Mouse (Mus musculus): ENCODE data around the gene Tpd52l2.

The Tpd52l2 gene

GRCm38 (mm10) chr2:181541761-181542380 lies 44.9 kb downstream of the Tpd52l2 start:
- DNase-seq, result no peak

- DNase-seq, result no peak
Measured at GRCm38 (mm10) chr2:181546142-181546541, 49.2 kb downstream of the Tpd52l2 start.

- no peak for DNase-seq
Measured at GRCm38 (mm10) chr2:181548227-181548626, 51.3 kb downstream of the Tpd52l2 start.

GRCm38 (mm10) chr2:181548682-181549081 lies 51.7 kb downstream of the Tpd52l2 start:
- DNase-seq, result no peak

GRCm38 (mm10) chr2:181550233-181550632 lies 53.3 kb downstream of the Tpd52l2 start:
- DNase-seq, result no peak

- DNase-seq, result no peak
Measured at GRCm38 (mm10) chr2:181553772-181554171, 56.8 kb downstream of the Tpd52l2 start.

- no peak for DNase-seq
Measured at GRCm38 (mm10) chr2:181567338-181567737, 70.4 kb downstream of the Tpd52l2 start.
